Mouse (Mus musculus): ENCODE data around the gene Tmem238.

Tmem238 gene

DNA sequence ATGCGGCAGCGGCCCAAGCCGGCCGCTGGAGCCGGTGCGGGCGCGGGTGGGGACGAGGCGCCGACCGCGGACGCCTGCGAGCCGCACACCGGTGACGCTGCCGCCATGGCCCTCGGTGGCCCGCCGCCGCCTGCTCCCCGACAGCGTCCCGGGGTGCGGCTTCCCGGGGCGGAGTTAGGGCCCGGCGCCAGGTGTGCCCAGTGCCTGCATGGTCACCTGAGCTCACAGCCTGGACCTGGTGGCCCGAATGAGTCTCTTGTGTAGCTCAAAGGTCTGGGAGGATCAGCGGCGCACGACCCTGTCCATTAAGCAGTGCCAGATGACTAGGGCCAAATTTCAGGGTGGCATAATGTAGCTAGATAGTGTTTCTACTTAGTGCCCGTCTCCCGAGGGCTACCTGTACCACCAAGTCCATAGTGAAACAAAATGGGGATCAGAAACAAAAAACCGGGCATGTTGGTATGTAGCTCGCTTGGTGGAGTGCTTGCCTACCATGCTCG lies at the start of gene Tmem238:
TSS of gene Tmem238 (minus strand) at position 221 of the 500 bp plus-strand sequence.
- 8% methylated on average over 40 of the region's 40 CpGs for WGBS

DNA sequence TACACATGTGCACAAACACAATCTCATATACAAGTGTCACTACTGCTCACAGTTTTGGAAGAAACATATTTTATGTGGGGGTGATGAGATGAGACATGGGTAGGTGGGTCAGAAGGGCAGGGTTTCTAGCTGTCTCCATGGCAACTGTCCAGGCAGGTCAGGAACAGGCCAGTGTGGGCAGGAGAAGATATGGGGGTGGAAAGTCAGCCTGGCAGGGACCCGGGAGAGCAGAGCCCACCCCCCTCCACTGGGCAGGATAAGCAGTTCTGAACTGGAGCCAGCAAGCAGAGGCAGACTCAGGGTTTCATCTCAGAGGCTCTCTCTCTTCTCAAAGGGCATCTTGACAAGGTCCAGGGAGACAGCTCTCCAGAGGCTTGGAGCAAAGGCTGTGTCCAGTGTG lies 48.2 kb upstream of the Tmem238 start:
- WGBS = 13% methylated on average over 1 of the region's 1 CpGs

DNA sequence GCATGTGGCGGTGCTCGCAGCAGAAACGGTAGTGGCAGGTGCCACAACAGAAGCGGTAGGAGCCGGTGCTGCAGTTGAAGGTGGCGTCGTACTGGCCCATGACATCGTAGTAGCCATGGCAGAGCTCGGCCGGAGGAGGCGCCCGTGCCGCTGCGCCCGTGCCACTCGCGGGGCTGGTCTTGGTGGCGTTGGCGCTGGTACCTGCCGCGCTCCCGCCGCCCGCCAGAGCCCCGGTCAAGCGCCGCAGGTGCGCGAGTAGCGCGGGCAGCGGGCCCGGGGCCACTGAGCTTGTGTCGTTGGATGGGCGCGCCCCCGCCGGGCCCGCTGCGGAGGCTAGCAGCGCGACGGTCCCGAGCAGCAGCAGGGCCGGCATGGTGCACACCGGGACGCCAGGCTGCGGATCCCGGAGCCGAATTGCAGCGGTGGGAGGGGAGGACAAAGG lies 46.9 kb upstream of the Tmem238 start:
- under 1% methylated on average over 50 of the region's 51 CpGs for WGBS

DNA sequence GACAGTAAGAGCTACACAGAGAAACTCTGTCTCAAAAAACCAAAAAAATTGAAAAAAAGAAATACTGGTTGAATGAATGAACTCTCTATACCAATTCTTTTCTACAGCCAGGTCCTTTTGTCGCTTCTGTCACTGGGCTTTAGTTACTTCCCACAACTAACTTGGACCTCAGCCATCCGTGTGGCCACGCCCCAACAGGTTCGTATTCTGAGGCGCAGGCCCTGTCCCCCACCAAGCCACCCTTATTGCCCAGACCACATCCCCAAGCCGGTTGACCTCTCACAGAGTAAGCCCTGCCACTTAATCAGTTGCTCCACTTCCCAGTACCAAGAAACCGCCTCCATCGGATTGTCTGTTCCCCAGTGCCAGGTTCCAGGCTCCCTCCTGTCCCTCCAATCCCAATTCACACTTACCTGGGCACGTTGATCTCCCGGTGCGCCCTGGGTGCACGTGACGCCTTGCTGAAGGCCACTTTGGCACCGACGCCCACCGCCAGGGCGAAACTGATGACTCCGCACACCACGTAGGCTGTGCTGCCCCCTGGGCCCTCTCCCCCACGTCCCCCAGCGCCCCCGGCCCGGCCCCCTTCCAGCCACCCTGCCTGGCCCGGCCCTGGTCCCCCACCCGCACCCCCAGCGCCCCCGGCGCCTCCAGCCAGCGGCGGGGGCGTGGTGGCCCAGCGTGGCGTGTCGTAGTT lies 46.3 kb upstream of the Tmem238 start:
- WGBS = 18% methylated on average over 34 of the region's 34 CpGs

DNA sequence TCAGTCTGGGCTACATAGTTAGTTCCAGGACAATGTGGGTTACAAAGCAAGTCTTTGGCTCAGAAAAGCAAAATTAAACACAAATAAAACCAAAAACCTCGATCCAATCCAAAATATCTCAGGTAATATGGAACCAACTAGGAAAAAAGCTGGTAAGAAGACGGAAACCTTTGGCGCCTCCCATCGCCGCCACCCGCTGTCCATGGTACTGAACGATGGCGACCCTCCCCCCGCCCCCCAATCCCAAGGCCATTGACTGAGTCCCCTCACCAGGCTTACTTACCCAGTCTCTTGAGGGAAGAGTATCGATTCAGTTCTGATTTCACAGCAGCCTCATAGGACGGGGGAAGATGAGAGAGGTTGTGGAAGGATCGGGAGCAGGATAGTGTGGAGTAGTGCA lies 41.0 kb upstream of the Tmem238 start:
- WGBS = 33% methylated on average over 12 of the region's 12 CpGs

DNA sequence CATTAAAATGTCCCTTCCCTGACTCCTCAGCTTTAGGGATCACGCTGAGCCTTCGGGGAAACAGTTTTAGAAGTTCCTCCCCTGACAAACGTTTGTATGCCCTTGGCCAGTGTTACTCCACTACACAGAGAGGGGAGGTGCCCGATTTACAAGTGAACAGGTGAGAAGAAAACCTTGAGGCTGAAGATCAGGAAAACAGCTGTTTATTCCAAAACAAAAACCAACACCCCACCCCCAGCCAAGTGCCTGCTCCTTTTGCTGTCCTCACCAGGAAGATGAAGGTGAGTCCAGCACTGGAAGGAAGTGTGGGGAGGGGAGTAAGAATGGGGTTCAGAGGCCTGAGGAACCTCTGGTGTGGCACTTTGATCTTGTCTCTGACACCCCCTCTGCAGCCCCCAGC lies 35.9 kb upstream of the Tmem238 start:
- WGBS = 64% methylated on average over 4 of the region's 4 CpGs

DNA sequence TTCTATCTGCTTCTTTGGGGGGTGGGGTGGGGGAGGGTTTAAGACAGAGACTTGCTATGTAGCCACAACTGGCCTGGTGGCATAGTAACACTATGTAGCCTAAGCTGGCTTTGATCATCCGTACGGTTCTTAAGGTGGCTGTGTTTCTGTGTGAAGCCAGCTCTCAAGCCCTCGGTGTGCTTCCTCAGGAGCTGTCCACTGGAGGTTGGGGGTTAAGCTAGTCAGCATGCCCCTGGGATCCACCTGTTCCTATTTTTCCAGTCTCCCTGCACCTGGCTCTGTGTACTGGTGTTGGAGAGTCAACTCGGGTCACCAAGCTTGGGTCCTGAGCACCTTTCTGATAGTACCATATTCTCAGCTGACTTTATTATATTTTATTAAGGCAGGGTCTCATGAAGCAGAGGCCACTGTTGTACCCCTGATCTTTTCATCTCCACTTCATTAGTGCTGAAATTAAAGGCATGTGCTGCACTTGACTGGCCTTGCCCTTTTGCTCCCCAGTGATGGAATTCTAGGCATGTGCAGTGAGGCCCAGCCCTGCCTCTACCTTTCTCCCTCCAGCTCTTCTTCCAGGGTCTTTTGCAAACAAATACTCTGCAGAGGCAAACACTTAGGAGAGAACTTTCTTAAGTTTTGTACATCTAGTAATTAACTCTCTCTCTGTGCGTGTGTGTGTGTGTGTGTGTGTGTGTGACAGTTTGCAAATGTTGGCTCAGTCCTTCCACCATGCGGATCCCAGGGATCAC lies 32.9 kb upstream of the Tmem238 start:
- WGBS = 74% methylated on average over 6 of the region's 6 CpGs

DNA sequence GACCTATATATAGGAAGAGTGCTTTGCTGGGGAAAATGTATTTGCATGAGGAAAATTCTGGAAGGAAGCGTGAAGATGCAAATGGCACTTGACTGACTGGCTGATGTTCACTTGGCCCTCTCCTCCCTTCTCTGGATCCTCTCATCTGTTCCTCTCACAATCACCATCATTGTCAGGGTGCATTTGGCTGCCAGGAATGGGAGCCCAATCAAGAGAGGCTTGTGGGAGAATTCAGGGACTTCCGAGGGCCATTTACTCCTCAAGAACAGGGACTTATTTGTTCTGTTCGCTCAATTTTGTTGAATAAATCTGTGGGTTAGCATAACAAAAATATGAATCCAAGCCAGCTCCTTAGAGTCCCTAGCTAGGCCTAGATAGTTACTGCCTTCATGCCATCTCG lies 32.2 kb upstream of the Tmem238 start:
- WGBS = 37% methylated on average over 4 of the region's 4 CpGs

DNA sequence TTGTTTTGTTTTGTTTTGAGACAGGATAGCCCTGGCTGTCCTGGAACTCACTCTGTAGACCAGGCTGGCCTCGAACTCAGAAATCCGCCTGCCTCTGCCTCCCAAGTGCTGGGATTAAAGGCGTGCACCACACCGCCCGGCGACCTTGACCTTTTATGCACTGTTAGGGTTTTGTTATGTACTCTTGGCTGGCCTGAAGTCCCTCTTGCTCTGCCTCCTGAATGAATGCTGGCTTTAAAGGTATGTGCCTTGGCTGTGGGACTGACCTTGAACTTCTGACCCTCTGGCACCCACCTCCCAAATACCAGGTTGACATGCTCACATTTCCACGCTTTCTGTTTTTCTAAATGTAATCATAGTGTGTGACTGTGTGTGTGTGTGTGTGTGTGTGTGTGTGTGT lies 31.5 kb upstream of the Tmem238 start:
- WGBS = 88% methylated on average over 7 of the region's 7 CpGs

DNA sequence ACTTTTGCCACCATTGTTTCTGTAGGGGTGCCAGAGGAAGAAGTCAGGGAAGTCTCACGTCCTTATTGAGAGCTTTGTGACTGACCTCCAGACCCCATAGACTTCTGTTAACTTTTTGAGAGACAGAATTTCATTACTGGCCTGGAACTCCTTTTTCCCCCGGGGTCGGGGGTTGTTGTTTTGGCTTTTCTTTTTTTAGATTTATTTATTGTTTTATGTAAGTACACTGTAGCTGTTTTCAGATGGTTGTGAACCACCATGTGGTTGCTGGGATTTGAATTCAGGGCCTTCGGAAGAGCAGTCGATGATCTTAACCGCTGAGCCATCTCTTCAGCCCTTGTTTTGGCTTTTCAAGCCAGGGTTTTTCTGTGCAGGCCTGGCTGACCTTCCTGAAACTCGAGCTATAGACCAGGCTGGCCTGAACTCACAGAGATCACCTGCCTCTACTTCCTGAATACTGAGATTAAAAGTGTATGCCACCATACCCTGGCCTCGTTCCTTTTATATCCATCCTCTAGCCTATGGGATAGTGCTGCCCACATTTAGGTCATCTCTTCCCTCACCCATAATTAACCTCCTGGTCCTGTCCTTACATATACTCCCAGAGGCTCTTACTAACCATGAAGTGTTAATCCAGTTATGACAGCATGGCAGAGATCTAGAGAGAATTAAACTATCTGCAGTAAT lies 23.8 kb upstream of the Tmem238 start:
- WGBS = 20% methylated on average over 8 of the region's 8 CpGs

DNA sequence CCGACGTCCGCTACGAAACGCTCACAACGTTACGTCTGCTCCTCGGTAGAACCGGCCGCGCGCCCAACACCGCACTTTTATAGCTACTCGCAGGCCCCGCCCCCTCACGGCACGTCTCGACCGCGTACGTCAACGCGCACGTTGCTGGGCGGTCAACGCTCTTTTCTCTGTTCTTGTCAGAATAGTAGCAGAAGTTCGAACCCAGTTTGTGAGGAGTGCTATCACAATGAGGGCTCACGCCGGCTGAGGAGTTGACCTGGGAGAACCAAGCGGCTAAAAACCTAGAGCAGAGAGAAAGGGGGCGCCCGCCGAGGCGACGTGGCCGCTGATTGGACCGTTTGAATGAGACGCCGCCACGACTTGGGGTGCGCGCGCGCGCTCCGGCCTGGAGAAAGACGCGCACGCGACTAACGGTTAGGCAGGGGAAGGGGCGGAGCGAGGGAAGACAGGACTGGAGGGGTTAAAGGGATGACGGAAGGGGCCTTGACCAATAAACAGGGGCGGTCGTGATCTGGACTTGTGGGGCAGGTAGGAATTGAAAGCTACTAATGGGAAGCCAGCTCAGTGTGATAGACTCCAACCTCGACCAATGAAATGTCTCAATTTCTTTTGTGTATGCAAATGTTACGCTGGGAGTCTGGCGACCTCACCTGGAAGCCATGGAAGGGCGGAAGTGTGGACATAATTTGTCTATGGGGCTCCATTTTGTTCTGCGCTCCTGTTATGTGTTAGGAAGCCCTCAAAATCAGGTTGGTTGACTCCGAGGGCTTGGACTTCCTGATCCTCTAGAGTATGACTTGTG lies 23.0 kb upstream of the Tmem238 start, which contains the start of gene Ube2s:
TSS of gene Ube2s (minus strand) at position 288 of the 802 bp plus-strand sequence.
- under 1% methylated on average over 62 of the region's 62 CpGs for WGBS

DNA sequence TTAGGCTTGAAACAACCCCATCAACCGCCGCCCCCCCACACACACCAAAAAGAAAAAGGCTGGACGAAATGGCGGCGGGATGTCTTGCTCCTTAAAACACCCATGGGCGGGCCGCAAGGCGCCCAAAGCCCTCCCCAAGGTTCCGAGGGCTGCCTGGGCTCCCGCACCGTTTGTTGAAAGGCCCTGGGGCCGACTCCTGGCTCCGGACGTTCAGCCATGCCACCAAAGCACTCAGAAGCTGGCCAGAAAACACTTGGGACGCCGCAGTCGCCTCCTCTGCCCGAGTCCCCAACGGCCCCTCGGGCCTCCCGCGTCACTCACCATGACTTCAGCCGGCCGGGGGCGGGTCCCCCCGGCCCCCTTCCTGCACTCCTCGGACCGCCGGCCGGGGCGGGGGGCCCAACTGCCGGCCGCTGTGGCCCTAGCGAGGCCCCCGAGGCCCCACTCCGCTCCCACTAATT lies 22.4 kb upstream of the Tmem238 start:
- WGBS = 2% methylated on average over 36 of the region's 36 CpGs

DNA sequence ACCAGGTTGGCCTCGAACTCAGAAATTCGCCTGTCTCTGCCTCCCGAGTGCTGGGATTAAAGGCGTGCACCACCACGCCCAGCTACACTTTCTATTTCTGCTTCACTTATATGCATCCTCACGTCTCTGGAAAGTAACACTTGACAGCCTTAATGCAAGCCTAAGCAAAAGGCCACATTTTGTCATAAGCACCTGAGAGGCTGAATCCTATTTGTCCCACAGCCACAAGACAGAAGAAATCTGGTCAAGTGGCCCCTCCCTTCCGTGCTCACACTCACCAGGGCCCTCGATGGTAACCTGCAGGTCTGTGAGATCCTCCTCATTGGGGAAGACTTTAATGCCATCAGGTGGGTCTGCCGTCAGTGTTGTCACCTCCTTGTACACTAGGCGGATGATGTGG lies 21.7 kb upstream of the Tmem238 start:
- 26% methylated on average over 10 of the region's 10 CpGs for WGBS

DNA sequence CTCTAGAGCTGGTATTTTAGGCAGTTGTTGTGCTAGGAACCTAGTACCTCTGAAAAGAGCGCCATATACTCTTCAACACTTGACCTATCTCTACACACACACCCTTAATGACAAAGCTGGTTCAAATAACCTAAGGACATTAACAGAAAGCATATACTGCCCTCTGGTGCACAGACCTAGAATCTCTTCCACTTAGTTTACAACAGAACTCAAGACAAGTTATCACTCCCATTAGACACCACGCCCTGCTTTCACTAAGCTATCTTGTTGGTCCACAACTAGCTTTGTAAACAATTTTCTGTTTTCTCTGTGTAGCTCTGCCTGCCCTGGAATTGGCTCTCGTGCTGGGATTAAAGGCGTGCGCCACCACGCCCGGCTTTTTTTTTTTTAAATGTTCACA lies 17.3 kb upstream of the Tmem238 start:
- WGBS = 87% methylated on average over 7 of the region's 7 CpGs

DNA sequence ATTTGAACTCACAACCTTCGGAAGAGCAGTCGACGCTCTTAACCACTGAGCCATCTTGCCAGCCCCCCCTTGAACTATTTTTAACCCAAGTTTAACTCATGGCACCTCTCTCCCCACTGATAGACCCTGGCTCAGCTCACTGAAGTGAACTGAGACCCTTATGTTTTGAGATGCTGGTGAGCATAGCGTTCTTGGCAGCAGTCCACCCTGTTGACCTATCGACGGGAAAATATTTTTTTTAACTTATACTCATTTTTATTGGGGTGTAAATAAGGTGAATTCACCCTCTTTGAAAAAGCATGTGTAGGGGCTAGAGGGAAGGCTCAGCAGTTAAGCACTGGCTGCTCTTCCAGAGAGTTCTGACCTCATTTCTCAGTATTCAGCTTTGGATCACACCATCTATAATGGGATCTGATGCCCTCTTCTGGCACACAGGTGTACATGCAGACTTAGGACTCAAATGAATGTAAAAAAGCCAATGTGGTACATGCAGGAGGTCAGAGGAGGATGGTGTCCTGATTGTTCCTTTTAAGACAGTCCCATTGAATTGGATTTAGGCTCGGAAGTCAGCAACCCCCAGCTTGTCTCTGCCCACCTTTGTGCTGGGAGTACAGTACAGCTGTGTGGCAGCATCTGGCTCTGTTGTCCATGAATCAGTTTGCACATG lies 6.4 kb upstream of the Tmem238 start:
- WGBS = 58% methylated on average over 7 of the region's 7 CpGs

DNA sequence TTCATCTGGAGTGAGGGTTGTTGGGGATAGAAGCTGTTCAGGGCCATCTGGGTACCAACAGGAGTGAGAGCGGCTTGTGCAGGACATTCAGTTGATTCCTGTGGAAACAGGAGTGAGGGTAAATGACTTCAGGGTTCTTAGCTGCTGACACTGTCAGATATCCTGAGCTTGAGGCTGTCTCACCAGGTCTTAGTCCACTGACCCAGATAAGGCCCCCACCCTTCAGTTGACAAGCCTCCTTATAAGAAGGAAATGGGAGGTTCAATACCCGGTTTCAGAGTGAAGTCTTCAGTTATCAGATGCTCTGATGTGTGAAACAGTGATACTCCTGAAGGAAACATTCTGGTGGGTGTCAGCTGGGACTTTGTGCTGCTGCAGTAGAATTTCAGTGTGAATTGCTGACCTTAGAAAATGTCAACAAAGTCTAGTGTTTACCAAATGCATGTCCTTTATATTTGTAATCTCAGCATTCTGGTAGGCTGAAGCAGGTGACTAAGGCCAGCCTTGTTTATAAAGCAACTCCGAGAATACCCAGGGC lies 5.2 kb upstream of the Tmem238 start:
- 72% methylated on average over 3 of the region's 3 CpGs for WGBS

DNA sequence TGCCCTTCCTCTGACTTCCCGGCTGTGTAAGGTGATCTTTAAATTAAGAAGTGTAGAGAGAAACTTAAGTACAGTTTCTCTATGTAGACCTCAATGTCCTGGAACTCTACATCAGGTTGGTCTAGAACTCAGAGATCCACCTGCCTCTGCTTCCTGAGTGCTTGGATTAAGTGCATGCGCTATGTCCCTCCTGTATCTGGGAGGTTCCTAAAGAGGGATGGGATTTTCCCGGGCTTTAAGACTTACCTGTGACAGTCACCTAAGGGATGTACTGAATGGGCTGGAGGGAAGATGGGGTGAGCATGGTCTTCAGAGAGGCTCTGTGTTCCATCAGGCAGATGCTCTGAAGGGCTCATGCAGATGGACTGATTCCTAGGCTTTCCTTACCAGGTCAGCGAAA lies 4.2 kb upstream of the Tmem238 start:
- WGBS = 34% methylated on average over 4 of the region's 4 CpGs

DNA sequence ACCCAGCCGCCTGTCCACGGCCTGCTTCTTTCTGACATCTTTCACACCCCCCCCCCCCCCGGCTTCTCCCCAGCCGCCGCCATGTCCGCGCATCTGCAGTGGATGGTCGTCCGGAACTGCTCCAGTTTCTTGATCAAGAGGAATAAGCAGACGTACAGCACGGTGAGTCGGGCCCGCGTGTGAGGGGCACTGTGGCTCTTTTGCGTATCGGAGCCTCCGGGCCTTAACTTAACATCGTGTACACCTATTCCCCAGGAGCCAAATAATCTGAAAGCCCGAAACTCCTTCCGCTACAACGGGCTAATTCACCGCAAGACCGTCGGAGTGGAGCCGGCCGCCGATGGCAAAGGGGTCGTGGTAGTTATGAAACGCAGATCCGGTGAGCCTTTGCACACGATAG lies 3.8 kb upstream of the Tmem238 start:
- under 1% methylated on average over 31 of the region's 31 CpGs for WGBS

DNA sequence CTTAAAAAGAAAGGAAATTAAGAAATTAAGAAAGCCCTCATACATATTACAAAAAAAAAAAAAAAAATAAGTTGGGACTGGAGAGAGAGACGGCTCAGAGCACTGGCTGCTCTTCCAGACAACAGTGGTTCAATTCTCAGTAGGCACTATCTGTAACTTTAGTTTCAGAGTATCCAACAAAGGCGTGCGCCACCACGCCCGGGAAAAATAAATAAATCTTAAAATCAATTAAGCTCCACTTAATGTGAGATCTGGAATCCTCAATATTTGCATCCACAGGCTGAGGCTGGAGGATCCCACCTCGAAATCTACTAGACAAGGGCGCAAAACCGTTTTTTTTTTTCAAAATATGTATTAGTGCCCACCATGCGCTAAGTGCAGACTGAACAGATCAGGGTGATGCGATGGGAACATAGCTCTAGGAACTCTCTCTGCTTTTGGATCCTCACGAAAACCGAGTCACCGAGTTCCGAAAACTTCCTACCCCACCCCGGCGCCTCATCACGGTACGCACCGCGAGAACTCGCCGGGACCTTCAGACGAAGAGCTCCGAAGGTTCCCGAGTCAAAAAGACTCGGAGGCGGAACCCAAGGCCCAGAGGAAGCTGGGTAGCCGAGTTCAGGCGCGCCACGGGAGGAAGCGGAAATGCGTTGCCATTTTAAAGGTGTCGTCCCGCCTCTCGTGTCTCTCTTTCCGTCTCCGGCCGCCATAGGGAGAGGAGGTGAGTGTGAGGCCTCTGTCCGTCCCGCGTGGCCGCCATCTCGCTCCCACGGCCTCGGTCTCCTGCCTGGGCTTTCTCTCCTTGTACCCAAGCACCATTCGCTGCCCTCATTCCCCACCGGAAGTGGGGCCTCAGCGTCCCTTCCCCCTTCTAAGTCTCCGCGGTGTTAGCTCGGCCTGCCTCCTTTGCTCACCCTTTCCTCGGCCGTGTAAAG lies 3.1 kb upstream of the Tmem238 start, which contains the start of gene Rpl28:
TSS of gene Rpl28 (plus strand) at position 597 of the 935 bp plus-strand sequence.
- WGBS = under 1% methylated on average over 54 of the region's 54 CpGs
